Mouse (Mus musculus) MEL (cell line): Measurements from ENCODE around the gene Slc17a3.

Experiments used
- CTCF ChIP-seq, 3 experiments: IDR thresholded peaks in 2 of 3; conservative IDR thresholded peaks in 1 of 3; 2 replicates each; pipeline ENCODE4 v1.5.1; 2011 to 2012; ENCODE audit warnings: low read length in 3 of 3, low read depth in 2 of 3, mild to moderate bottlenecking in 2 of 3, improper control_type of control experiment in 1 of 3, inconsistent platforms in 1 of 3, mixed read lengths in 1 of 3, moderate library complexity in 1 of 3; ENCODE audit not compliant: control insufficient read depth in 1 of 3, insufficient read depth in 1 of 3, poor library complexity in 1 of 3, severe bottlenecking in 1 of 3
- EP300 ChIP-seq, 2 experiments: IDR thresholded peaks; 2 replicates each; pipeline ENCODE4 v1.6.1; 2011; ENCODE audit warnings: improper control_type of control experiment in 2 of 2, low read length in 2 of 2, low read depth in 1 of 2, mild to moderate bottlenecking in 1 of 2
- MAFK ChIP-seq: IDR thresholded peaks from 2 replicates; pipeline ENCODE4 v1.6.1; 2011; ENCODE audit warnings: low read depth, mild to moderate bottlenecking, low read length, improper control_type of control experiment, borderline replicate concordance
- MAX ChIP-seq: IDR thresholded peaks from 2 replicates; pipeline ENCODE4 v1.6.1; 2011; ENCODE audit warnings: low read length, improper control_type of control experiment
- MAZ ChIP-seq: IDR thresholded peaks from 2 replicates; pipeline ENCODE4 v1.6.1; 2012; ENCODE audit warnings: low read depth, mild to moderate bottlenecking, inconsistent platforms, low read length, improper control_type of control experiment
- SMC3 ChIP-seq: IDR thresholded peaks from 2 replicates; pipeline ENCODE4 v1.6.1; 2011; ENCODE audit warnings: low read depth, low read length, improper control_type of control experiment

GRCm38 (mm10) chr13:23885540-23885939 lies 46.3 kb downstream of the Slc17a3 start:
- TF ChIP-seq CTCF (IDR thresholded peaks at IDR 0.05 in 2 of 3, conservative IDR thresholded peaks at IDR 0.05 in 1 of 3; ENCODE audit: control insufficient read depth in 1 of 3, insufficient read depth in 1 of 3, low read depth in 2 of 3, low read length in 3 of 3, poor library complexity in 1 of 3, severe bottlenecking in 1 of 3) (peak; percentile 45 to 74 (median 67)), MAX (peak; percentile 53; the same call in 1 of the 2 replicates), MAFK (no peak), SMC3 (peak; percentile 81), MAZ (no peak), EP300 (IDR thresholded peaks at IDR 0.05; ENCODE audit: low read depth in 1 of 2, low read length in 2 of 2) (peak; percentile 55 to 62; a peak in 3 of 4 replicates)
